Mouse (Mus musculus): ENCODE measurements around the gene Gusb. TPM values are rescaled to one million over a fixed set of nuclear protein-coding genes. Genes with fewer than 3 reads are reported as not detected.

Gene Gusb
- polyA plus RNA-seq (2014; fragmentation: Nextera tagmentation; extraction: Ambion mirVana) = 77.4 and 83.0 TPM in 2 replicates

DNA sequence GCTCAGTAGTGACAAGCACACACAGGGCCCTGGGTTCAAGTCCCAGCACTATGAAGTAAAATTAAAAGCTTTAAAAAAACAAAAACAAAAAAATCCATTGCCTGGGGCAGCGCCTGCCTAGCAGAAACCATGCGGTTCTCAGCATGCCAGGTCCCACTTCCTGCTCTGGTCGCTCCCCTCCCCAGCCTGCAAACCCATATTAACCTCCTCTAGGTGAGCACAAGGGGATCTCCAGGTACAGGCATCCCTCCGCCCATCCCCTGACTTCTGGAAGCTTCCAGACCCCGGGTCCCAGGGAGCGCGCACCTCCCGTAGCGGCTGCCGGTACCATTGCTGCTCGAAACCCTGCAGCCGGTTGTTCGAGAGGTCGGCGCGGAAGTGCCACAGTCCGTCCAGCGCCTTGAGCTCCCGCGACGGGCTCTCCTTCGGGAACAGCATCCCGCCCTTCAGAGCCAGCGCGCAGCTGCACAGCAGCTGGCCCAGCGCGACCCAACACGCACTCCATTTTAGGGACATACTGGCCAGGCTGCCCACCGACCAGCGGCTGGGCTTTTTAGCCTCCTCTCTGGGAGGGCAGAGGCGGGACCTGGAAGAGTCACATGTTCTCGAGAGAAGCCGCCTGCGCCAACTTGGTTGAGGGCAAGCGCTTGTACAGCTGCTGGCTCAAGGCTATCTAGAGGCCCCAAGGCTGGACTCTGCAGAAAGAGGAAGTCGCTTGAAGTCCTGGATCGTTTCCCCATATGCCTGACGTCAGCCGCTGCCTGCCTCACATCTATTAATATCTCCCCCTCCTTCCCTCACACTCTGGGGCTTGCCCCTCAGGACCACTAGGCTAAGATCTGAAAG is at the start of gene Gusb:
Gene Gusb (minus strand): TSS at position 749 of the 846 bp plus-strand sequence.
- H3K4me1 ChIP-seq (ENCODE audit: insufficient read depth) = peaks cover 9% of the 10 kb centered on the region; the same call in 1 of the 2 replicates
- peak; percentile 96 for DNase-seq
- H3K36me3 ChIP-seq (ENCODE audit: insufficient read depth) = peaks cover 3% of the 10 kb centered on the region; the same call in 1 of the 2 replicates
- no peaks in the 10 kb centered on the region for H3K27me3 ChIP-seq (ENCODE audit: insufficient read depth, low read length)
- peak within 1 kb of the TSS; percentile 61 for H3K4me3 ChIP-seq (ENCODE audit: low read depth, low read length)
- peak; percentile 95 for ATAC-seq (ENCODE audit: insufficient read depth)
- H3K27ac ChIP-seq (ENCODE audit: low read depth) = peak within 1 kb of the TSS; percentile 84
- H3K9ac ChIP-seq = peak within 1 kb of the TSS; percentile 77
- H3K9me3 ChIP-seq (ENCODE audit: low read depth, low read length) = no peaks in the 10 kb centered on the region
- WGBS = 0% methylated on average over 39 of the region's 39 CpGs
- peak within 1 kb of the TSS; percentile 76 for H3K4me2 ChIP-seq
- no peak for TF ChIP-seq CTCF (IDR thresholded peaks at IDR 0.05; ENCODE audit: low read depth)

DNA sequence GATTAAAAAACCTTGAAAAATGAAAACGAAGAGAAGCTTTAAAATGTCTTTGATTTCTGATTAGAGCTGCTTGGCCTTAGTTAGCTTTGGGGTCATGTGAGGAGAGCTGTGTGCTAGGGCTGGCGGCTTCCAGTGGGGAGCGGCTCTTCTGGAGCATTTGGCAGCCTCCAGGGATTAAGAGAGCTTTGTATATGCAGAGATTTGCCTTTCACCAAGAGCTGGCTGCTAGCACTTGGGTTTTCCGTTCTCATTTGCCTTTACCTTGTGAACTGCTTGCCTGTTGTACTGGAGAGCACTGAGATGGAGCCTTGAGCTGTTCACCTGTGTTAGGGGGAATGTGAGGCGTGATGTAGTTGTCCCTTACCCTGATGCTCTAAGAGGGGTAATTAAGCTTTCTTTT is 49.7 kb upstream of the Gusb start:
- WGBS = 84% methylated on average over 5 of the region's 5 CpGs
- no peaks in the 10 kb centered on the region for H3K4me1 ChIP-seq (ENCODE audit: insufficient read depth)
- no peak overlapping the region for H3K4me2 ChIP-seq
- ATAC-seq (ENCODE audit: insufficient read depth) (no peak), DNase-seq (no peak)
- no peaks in the 10 kb centered on the region for H3K27me3 ChIP-seq (ENCODE audit: insufficient read depth, low read length)
- H3K4me3 ChIP-seq (ENCODE audit: low read depth, low read length) = no peak overlapping the region
- no peaks in the 10 kb centered on the region for H3K9me3 ChIP-seq (ENCODE audit: low read depth, low read length)
- peaks cover 40% of the 10 kb centered on the region for H3K36me3 ChIP-seq (ENCODE audit: insufficient read depth)
- no peak overlapping the region for H3K9ac ChIP-seq
- H3K27ac ChIP-seq (ENCODE audit: low read depth) = no peak overlapping the region
- TF ChIP-seq CTCF (IDR thresholded peaks at IDR 0.05; ENCODE audit: low read depth) = no peak

DNA sequence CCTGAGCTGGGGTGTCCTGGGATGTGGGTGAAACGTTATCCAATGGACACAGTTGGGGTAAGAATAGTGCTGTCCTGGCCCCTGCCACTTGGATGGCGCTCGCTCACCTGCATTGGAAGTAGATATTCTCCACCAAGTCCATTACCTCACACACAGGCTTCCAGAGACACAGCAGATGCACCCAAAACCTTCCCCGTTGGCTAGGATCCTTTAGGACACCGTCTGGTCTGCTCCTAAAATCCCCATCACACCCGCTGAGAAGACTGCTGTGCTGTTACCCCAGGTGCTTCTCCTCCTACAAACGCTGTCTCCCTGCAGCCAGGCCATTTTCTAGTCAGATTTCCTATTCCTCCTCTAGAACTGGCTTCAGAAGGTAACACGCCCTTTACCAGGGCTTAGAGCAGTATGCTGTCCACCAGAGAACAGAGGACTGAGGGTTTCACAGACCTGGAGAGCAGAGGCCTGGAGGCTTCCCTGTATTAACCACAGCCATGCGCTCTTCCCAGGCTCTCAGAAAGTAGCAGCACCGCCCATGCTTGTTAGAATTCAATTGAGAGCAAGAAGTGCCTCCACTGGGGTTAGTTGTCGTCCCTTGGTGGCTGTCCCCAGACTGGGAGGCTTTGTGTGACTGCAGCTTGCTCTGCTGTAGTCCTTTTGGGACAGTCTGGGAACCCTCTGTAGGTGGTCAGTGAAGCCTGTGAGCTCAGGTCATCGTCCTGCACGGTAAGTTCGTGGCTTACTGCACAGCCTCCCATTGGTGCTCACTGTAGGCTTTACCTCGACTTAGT is 48.4 kb upstream of the Gusb start:
- Histone ChIP-seq H3K27ac (ENCODE audit: low read depth) (no peak overlapping the region), H3K36me3 (ENCODE audit: insufficient read depth) (peaks cover 50% of the 10 kb centered on the region), H3K4me1 (ENCODE audit: insufficient read depth) (no peaks in the 10 kb centered on the region), H3K9ac (no peak overlapping the region), H3K9me3 (ENCODE audit: low read depth, low read length) (no peaks in the 10 kb centered on the region), H3K4me3 (ENCODE audit: low read depth, low read length) (no peak overlapping the region), H3K4me2 (no peak overlapping the region), H3K27me3 (ENCODE audit: insufficient read depth, low read length) (no peaks in the 10 kb centered on the region)
- TF ChIP-seq CTCF (IDR thresholded peaks at IDR 0.05; ENCODE audit: low read depth) = no peak
- WGBS = 86% methylated on average over 15 of the region's 15 CpGs
- ATAC-seq (ENCODE audit: insufficient read depth) (no peak), DNase-seq (no peak)

DNA sequence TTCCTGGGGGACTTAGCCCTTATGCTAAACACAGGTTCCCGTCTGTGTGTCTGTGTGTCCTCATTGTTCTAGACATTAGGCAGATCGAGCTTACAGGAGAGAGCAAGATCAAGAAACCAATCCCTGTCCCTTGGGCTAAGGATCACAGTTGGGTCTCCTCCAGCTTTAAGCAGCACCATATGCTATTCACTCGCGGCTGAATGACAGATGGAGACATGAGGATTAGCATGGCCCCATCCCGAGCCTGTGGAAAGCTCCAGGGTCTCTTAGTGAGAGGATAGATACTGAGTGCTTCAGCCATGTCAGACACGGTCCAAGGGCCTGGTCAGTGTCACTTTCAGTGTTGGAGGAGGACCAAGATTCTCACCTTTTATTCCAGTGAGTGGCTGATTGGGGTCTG is 47.6 kb upstream of the Gusb start:
- Histone ChIP-seq H3K27ac (ENCODE audit: low read depth) (no peak overlapping the region), H3K4me3 (ENCODE audit: low read depth, low read length) (no peak overlapping the region), H3K4me1 (ENCODE audit: insufficient read depth) (no peaks in the 10 kb centered on the region), H3K9ac (no peak overlapping the region), H3K27me3 (ENCODE audit: insufficient read depth, low read length) (no peaks in the 10 kb centered on the region), H3K9me3 (ENCODE audit: low read depth, low read length) (no peaks in the 10 kb centered on the region), H3K36me3 (ENCODE audit: insufficient read depth) (peaks cover 52% of the 10 kb centered on the region), H3K4me2 (no peak overlapping the region)
- 66% methylated on average over 6 of the region's 6 CpGs for WGBS
- ATAC-seq (ENCODE audit: insufficient read depth) = no peak
- no peak for TF ChIP-seq CTCF (IDR thresholded peaks at IDR 0.05; ENCODE audit: low read depth)
- DNase-seq = no peak

DNA sequence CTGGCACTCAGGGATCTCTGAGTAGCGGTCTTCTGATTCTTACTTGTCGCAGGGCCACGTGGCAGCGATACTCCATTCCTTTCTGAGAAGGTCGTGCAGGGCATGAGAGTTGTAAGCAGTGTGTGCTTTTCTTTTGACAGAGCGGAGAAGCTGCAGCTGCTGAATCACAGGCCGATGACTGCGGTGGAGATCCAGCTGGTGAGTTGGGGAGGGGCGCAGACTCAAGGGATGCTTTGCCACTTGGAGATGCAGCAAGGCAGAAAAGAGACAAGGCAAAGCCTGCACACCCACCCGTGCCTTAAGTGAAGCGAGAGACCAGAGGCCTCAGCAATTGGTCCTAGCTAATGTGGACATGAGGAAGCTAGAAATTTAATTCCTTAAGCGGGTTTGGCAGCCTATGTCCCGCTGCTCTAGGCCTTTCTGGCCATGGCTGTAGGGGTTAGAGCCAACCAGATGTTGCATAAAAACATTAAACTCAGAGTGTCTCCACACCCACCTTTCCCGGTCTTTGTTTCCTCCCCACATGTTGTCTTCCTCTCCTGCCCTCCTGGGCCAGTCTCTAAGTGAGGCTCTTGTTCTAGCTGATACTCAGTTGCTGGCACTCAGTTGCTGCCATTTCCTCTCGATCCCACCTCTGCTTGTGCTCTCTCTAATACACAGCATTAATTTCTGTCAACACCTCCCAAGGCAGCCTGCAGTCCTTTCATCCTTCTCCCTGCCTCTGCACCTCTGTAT is 46.1 kb upstream of the Gusb start:
- H3K9me3 ChIP-seq (ENCODE audit: low read depth, low read length) = no peaks in the 10 kb centered on the region
- no peaks in the 10 kb centered on the region for H3K4me1 ChIP-seq (ENCODE audit: insufficient read depth)
- H3K36me3 ChIP-seq (ENCODE audit: insufficient read depth) = peaks cover 60% of the 10 kb centered on the region
- ATAC-seq (ENCODE audit: insufficient read depth) (no peak), DNase-seq (peak; percentile 45)
- no peak overlapping the region for H3K4me3 ChIP-seq (ENCODE audit: low read depth, low read length)
- H3K9ac ChIP-seq = no peak overlapping the region
- WGBS = 54% methylated on average over 15 of the region's 15 CpGs
- no peak for TF ChIP-seq CTCF (IDR thresholded peaks at IDR 0.05; ENCODE audit: low read depth)
- H3K27ac ChIP-seq (ENCODE audit: low read depth) = 0 out of 2 replicates have a peak overlapping the region, but pooled peaks have one; percentile 24
- no peaks in the 10 kb centered on the region for H3K27me3 ChIP-seq (ENCODE audit: insufficient read depth, low read length)
- no peak overlapping the region for H3K4me2 ChIP-seq

DNA sequence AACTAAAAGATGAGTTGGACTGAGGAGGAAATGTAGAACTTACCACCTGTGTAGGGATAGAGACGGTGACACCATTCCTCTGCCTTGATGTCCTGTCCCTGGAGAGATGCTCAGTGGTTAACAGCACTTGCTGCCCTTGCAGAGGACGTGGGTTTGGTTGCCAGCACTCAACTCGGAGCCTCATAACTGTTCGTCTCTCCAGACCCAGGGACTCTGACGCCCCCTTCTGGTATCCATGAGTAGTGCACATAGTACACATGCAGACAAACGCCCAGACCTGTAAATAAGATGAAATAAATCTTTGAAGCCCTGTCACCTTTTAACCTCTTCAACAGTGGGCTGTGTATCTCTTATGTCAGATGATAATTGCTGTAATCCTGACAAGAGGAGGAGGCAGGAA is 44.2 kb upstream of the Gusb start:
- Histone ChIP-seq H3K36me3 (ENCODE audit: insufficient read depth) (peaks cover 69% of the 10 kb centered on the region), H3K4me3 (ENCODE audit: low read depth, low read length) (no peak overlapping the region), H3K9me3 (ENCODE audit: low read depth, low read length) (no peaks in the 10 kb centered on the region), H3K9ac (no peak overlapping the region), H3K27me3 (ENCODE audit: insufficient read depth, low read length) (no peaks in the 10 kb centered on the region), H3K27ac (ENCODE audit: low read depth) (no peak overlapping the region), H3K4me1 (ENCODE audit: insufficient read depth) (no peaks in the 10 kb centered on the region), H3K4me2 (no peak overlapping the region)
- WGBS = 73% methylated on average over 6 of the region's 6 CpGs
- no peak for ATAC-seq (ENCODE audit: insufficient read depth)
- peak; percentile 50 for TF ChIP-seq CTCF (IDR thresholded peaks at IDR 0.05; ENCODE audit: low read depth)
- DNase-seq = no peak

Data from lung, embryonic 14.5 days (tissue).